Mouse (Mus musculus): ENCODE data around the gene Cwh43.

GRCm38 (mm10) chr5:73372601-73373000 is 33.3 kb upstream of the Cwh43 start:
- TF ChIP-seq CTCF (IDR thresholded peaks at IDR 0.05; ENCODE audit: control insufficient read depth, insufficient read depth, insufficient read length), result no peak
- TF ChIP-seq MYOG (IDR thresholded peaks at IDR 0.05; ENCODE audit: control insufficient read depth, extremely low read depth, insufficient read length), result no peak
- no peak for TF ChIP-seq MYOD1 (IDR thresholded peaks at IDR 0.05; ENCODE audit: control insufficient read depth, insufficient read length, low read depth)

All from C2C12 (cell line).